Mouse (Mus musculus): ENCODE results near the gene Gm49336. TPM values are rescaled to one million over a fixed set of nuclear protein-coding genes. Genes with fewer than 3 reads are reported as not detected.

Gene Gm49336
- polyA plus RNA-seq, 1 experiment from 2014 or later: 44.0 TPM

DNA sequence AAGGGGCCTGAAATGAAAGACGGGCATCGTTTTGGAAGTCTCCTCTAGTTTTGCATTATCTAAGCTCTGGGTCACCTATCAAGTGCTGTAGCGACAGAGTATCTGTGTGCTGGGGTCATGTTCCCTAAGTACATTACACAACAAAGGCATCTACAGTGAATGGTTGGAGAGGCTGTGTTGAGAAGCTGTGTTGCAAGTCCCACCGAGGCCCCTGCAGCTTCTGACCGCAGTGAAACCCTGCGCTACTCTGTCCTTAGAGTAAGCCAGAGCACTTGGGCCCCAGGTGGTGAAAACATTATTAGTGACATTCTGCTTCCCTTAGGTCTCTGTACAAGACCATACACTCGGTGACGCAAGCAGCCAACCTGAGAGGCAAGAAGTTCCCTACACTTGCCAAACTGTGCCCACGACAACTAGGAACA lies 74.8 kb downstream of the Gm49336 start:
- no peaks in the 10 kb centered on the region for H3K36me3 ChIP-seq
- WGBS: 33% methylated on average over 9 of the region's 9 CpGs
- H3K27ac ChIP-seq: 0 out of 2 replicates have a peak overlapping the region, but pooled peaks have one; percentile 86
- no peaks in the 10 kb centered on the region for H3K9me3 ChIP-seq
- peak overlapping the region; percentile 86 for H3K4me3 ChIP-seq
- H3K27me3 ChIP-seq (ENCODE audit: insufficient read depth, poor library complexity, severe bottlenecking): peaks cover 64% of the 10 kb centered on the region
- DNase-seq (ENCODE audit: low spot score): no peak
- peaks cover 23% of the 10 kb centered on the region for H3K4me1 ChIP-seq (replicated peaks)

DNA sequence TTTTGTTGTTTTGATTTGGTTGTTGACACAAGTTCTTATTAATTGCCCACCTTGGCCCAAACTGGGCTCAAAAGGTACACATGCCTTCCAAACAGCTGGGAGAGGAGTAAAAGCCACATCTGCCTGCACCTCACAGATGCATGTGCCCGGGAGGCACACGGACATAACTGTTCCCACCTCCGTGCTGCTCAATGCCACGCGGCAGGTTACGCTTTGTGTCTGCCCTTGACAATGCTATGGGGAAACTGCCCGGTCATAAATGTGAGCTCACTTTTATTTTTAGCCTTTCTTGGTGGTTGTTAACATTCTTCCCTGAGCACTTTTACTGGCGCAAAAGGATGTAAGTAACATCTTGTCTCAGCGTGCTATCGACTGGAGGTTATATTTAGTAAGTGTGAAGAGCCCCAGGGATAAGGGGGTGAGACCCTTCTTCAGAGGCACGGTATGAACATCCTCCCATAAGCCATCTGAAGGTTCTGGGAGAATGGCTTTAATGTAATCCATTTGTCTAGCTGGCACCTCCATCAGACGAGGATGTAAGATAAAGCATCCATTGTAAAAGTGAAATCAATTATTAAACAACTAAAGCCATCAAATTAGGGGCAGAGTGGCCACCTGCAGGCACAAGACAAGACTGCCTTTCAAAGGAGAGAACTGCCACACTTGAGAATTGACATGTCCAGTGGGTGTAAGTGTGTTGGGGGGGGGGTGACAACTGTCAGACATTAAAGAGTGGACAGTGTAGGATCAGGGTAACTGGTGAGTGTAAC lies 78.8 kb downstream of the Gm49336 start:
- 77% methylated on average over 12 of the region's 12 CpGs for WGBS
- Histone ChIP-seq H3K9me3 (no peaks in the 10 kb centered on the region), H3K36me3 (no peaks in the 10 kb centered on the region), H3K27ac (no peak overlapping the region), H3K4me3 (no peak overlapping the region), H3K4me1 (replicated peaks) (peaks cover 17% of the 10 kb centered on the region), H3K27me3 (ENCODE audit: insufficient read depth, poor library complexity, severe bottlenecking) (peaks cover 37% of the 10 kb centered on the region)
- DNase-seq (ENCODE audit: low spot score): no peak

DNA sequence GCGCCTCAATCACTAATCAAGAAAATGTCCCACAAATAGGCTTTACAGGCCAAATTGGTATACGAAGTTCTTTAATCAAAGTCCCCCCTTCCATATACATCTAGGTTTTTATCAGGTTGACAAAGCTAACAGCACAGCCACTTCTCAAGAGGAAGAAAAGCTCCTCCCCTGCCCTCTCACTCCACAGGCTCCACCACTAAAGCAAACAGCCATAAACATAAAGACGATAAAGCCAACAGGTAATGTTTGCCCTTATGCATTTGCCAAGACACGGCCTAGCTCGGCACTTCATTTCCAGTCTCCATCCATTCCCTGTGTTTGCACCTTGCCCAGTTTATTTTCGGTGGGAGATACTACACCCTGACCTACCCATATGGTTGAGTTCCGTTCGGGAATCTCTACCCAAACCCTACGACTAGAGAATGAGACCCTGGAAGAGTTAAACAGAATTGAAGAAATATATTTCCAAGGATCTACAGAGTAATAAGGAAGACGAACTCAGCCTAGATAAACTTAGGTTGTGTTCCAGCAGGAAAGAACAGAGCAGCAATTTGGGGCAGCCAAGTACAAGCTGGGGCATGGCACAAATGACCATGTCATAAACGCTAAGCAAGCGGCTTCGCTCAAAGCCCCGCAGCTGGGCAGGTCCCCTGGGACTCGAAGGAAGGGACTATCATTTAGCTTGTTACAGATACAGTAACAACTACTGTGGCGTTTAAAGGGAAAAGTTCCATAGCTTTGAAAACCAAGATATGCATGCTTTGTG lies 80.3 kb downstream of the Gm49336 start:
- no peaks in the 10 kb centered on the region for H3K9me3 ChIP-seq
- no peak overlapping the region for H3K4me3 ChIP-seq
- no peak for DNase-seq (ENCODE audit: low spot score)
- peaks cover 6% of the 10 kb centered on the region for H3K4me1 ChIP-seq (replicated peaks)
- H3K27ac ChIP-seq: no peak overlapping the region
- 88% methylated on average over 16 of the region's 16 CpGs for WGBS
- H3K27me3 ChIP-seq (ENCODE audit: insufficient read depth, poor library complexity, severe bottlenecking): peaks cover 24% of the 10 kb centered on the region
- H3K36me3 ChIP-seq: no peaks in the 10 kb centered on the region

DNA sequence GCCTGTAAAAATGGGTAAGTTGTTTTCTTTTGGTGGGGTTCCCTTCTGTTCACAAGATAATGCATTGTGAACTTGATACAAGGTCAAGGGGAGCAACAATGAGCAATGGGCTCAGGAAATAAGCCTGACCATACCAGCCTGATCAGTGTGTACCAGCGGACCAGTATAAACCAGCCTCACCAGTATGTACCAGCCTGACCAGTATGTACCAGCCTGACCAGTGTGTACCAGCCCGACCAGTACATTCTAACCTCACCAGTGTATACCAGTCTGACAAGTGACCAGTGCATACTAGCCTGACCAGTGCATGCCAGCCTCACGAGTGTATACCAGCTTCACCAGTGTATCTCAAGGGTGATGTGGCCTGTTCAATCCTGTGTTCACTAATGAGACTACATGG lies 87.9 kb downstream of the Gm49336 start:
- no peaks in the 10 kb centered on the region for H3K36me3 ChIP-seq
- no peaks in the 10 kb centered on the region for H3K27me3 ChIP-seq (ENCODE audit: insufficient read depth, poor library complexity, severe bottlenecking)
- H3K4me1 ChIP-seq (replicated peaks): no peaks in the 10 kb centered on the region
- WGBS: 90% methylated on average over 3 of the region's 3 CpGs
- no peak overlapping the region for H3K4me3 ChIP-seq
- DNase-seq (ENCODE audit: low spot score): no peak
- no peaks in the 10 kb centered on the region for H3K9me3 ChIP-seq
- H3K27ac ChIP-seq: no peak overlapping the region

MicroRNA genes within 50 kb of the gene (microRNA counts, 519-probe panel; counts per million panel counts)
- 1,255 counts per million, percentile 77 among the panel's probes with 10 or more counts for microRNA mmu-miR-719

Other genes starting within 250 kb of the Gm49336 start
- gene Atp8a2, start 54.3 kb downstream of the Gm49336 start, polyA plus RNA-seq (2016; fragmentation: Nextera tagmentation; extraction: Ambion mirVana): 4.4 and 8.0 TPM in 2 replicates
- gene Nupl1, start 76 bp downstream of the Gm49336 start, polyA plus RNA-seq (2016; fragmentation: Nextera tagmentation; extraction: Ambion mirVana): 0.05 and 0.07 TPM in 2 replicates
- 32.2 and 35.9 TPM in 2 replicates for gene Mtmr6, start 13.7 kb upstream of the Gm49336 start, polyA plus RNA-seq (2016; fragmentation: Nextera tagmentation; extraction: Ambion mirVana)
- gene Amer2, start 121.8 kb upstream of the Gm49336 start, polyA plus RNA-seq (2016; fragmentation: Nextera tagmentation; extraction: Ambion mirVana): 8.2 and 13.5 TPM in 2 replicates

Measured in hindbrain, embryonic 10.5 days (tissue).